Mouse (Mus musculus): ENCODE data around the gene Sem1. TPM values are rescaled to one million over a fixed set of nuclear protein-coding genes. Genes with fewer than 3 reads are reported as not detected.
A peak's percentile ranks its signal among the peaks of the same experiment; 100 is the strongest.

Gene Sem1
- total RNA-seq (2014; fragmentation: Nextera tagmentation) (196 and 212 TPM in 2 replicates), total RNA-seq (2017) (205 and 224 TPM in 2 replicates)

- ATAC-seq (replicated peaks; ENCODE audit: poor library complexity, severe bottlenecking): peak; percentile 86
Measured at GRCm38 (mm10) chr6:6578304-6579149, at the start of gene Sem1. Gene Sem1, minus strand, starts transcription at chr6:6578663.

GRCm38 (mm10) chr6:6622846-6623749, 44.6 kb upstream of the Sem1 start:
- no peak for ATAC-seq (replicated peaks; ENCODE audit: poor library complexity, severe bottlenecking)

- ATAC-seq (replicated peaks; ENCODE audit: poor library complexity, severe bottlenecking): no peak
Measured at GRCm38 (mm10) chr6:6603561-6604544, 25.4 kb upstream of the Sem1 start.

- no peak for ATAC-seq (replicated peaks; ENCODE audit: poor library complexity, severe bottlenecking)
Measured at GRCm38 (mm10) chr6:6586313-6586712, 7.8 kb upstream of the Sem1 start.

- peak; percentile 4; the same call in 1 of the 2 replicates for ATAC-seq (replicated peaks; ENCODE audit: poor library complexity, severe bottlenecking)
Measured at GRCm38 (mm10) chr6:6581849-6582248, 3.4 kb upstream of the Sem1 start.

- ATAC-seq (replicated peaks; ENCODE audit: poor library complexity, severe bottlenecking): peak; percentile 78
Measured at GRCm38 (mm10) chr6:6577741-6578284, 650 bp downstream of the Sem1 start.

GRCm38 (mm10) chr6:6577291-6577690, 1.2 kb downstream of the Sem1 start:
- peak; percentile 35 for ATAC-seq (replicated peaks; ENCODE audit: poor library complexity, severe bottlenecking)

- no peak for ATAC-seq (replicated peaks; ENCODE audit: poor library complexity, severe bottlenecking)
Measured at GRCm38 (mm10) chr6:6575796-6576195, 2.7 kb downstream of the Sem1 start.

- no peak for ATAC-seq (replicated peaks; ENCODE audit: poor library complexity, severe bottlenecking)
Measured at GRCm38 (mm10) chr6:6568436-6568835, 10.0 kb downstream of the Sem1 start.

- peak; percentile 17; the same call in 1 of the 2 replicates for ATAC-seq (replicated peaks; ENCODE audit: poor library complexity, severe bottlenecking)
Measured at GRCm38 (mm10) chr6:6563691-6564090, 14.8 kb downstream of the Sem1 start.

- ATAC-seq (replicated peaks; ENCODE audit: poor library complexity, severe bottlenecking): 0 out of 2 replicates have a peak, but pooled peaks have one; percentile 6
Measured at GRCm38 (mm10) chr6:6562716-6563115, 15.7 kb downstream of the Sem1 start.

- ATAC-seq (replicated peaks; ENCODE audit: poor library complexity, severe bottlenecking): peak; percentile 56
Measured at GRCm38 (mm10) chr6:6557647-6558046, 20.8 kb downstream of the Sem1 start.

- no peak for ATAC-seq (replicated peaks; ENCODE audit: poor library complexity, severe bottlenecking)
Measured at GRCm38 (mm10) chr6:6552006-6552405, 26.5 kb downstream of the Sem1 start.

- no peak for ATAC-seq (replicated peaks; ENCODE audit: poor library complexity, severe bottlenecking)
Measured at GRCm38 (mm10) chr6:6547997-6548396, 30.5 kb downstream of the Sem1 start.

GRCm38 (mm10) chr6:6544255-6544645, 34.2 kb downstream of the Sem1 start:
- no peak for ATAC-seq (replicated peaks; ENCODE audit: poor library complexity, severe bottlenecking)

- peak; percentile 53 for ATAC-seq (replicated peaks; ENCODE audit: poor library complexity, severe bottlenecking)
Measured at GRCm38 (mm10) chr6:6543606-6544254, 34.7 kb downstream of the Sem1 start.

GRCm38 (mm10) chr6:6542133-6542532, 36.3 kb downstream of the Sem1 start:
- ATAC-seq (replicated peaks; ENCODE audit: poor library complexity, severe bottlenecking): peak; percentile 100

- ATAC-seq (replicated peaks; ENCODE audit: poor library complexity, severe bottlenecking): no peak
Measured at GRCm38 (mm10) chr6:6536781-6537466, 41.5 kb downstream of the Sem1 start.
